Mouse (Mus musculus) MEL (cell line): ENCODE results near the gene Arhgap21. TPM values are rescaled to one million over a fixed set of nuclear protein-coding genes. Genes with fewer than 3 reads are reported as not detected.

ENCODE experiments used
- DNase-seq: peaks from one replicate; pipeline ENCODE4 v3.0.0; 2011; ENCODE audit warnings: low read depth, low spot score
- H3K27ac ChIP-seq: 2 replicates; pipeline ENCODE4 v1.5.1; 2012; ENCODE audit warnings: low read depth, mild to moderate bottlenecking, control low read depth, low read length, moderate library complexity; ENCODE audit not compliant: control insufficient read depth
- H3K27me3 ChIP-seq, 2 experiments: fragments of 150-350 bp in 1 of 2; sonication (generic) in 1 of 2; 2 replicates each; pipeline ENCODE4 v1.6.1; 2012; ENCODE audit warnings: low read length in 2 of 2, mild to moderate bottlenecking in 2 of 2, improper control_type of control experiment in 1 of 2, moderate library complexity in 1 of 2; ENCODE audit not compliant: insufficient read depth in 2 of 2, control insufficient read depth in 1 of 2
- H3K36me3 ChIP-seq, 2 experiments: 2 replicates each; pipeline ENCODE4 v1.6.1; 2012 to 2014; ENCODE audit warnings: low read length in 2 of 2, improper control_type of control experiment in 1 of 2, inconsistent platforms in 1 of 2, mild to moderate bottlenecking in 1 of 2; ENCODE audit not compliant: insufficient read depth in 2 of 2, control insufficient read depth in 1 of 2
- H3K4me1 ChIP-seq, 2 experiments: fragments of 150-350 bp in 1 of 2; sonication (generic) in 1 of 2; 2 replicates each; pipeline ENCODE4 v1.6.1; 2012; ENCODE audit warnings: low read length in 2 of 2, improper control_type of control experiment in 1 of 2, mild to moderate bottlenecking in 1 of 2; ENCODE audit not compliant: insufficient read depth in 2 of 2, control insufficient read depth in 1 of 2
- H3K4me3 ChIP-seq, 2 experiments: fragments of 150-350 bp in 1 of 2; sonication (generic) in 1 of 2; 2 replicates each; pipeline ENCODE4 v1.5.1; 2012; ENCODE audit warnings: low read depth in 2 of 2, low read length in 2 of 2, mild to moderate bottlenecking in 2 of 2, moderate library complexity in 2 of 2, control low read depth in 1 of 2, improper control_type of control experiment in 1 of 2; ENCODE audit not compliant: control insufficient read depth in 1 of 2, insufficient read depth in 1 of 2
- H3K79me2 ChIP-seq: 2 replicates; pipeline ENCODE4 v1.6.1; 2012; ENCODE audit warnings: mild to moderate bottlenecking, low read length, moderate library complexity; ENCODE audit not compliant: control insufficient read depth, poor library complexity, insufficient read depth
- H3K9ac ChIP-seq: 2 replicates; pipeline ENCODE4 v1.6.1; 2012; ENCODE audit warnings: low read depth, mild to moderate bottlenecking, control low read depth, low read length, moderate library complexity; ENCODE audit not compliant: control insufficient read depth, poor library complexity, severe bottlenecking
- H3K9me3 ChIP-seq: fragments of 150-350 bp; sonication (generic); replicated peaks from 2 replicates; pipeline ENCODE4 v1.6.1; 2012; ENCODE audit warnings: mild to moderate bottlenecking, low read length, improper control_type of control experiment, moderate library complexity; ENCODE audit not compliant: insufficient read depth
- CHD2 ChIP-seq: IDR thresholded peaks from 2 replicates; pipeline ENCODE4 v1.6.1; 2011; ENCODE audit warnings: low read length, improper control_type of control experiment
- E2F4 ChIP-seq: IDR thresholded peaks from 2 replicates; pipeline ENCODE4 v1.6.1; 2011; ENCODE audit warnings: low read depth, low read length, improper control_type of control experiment, borderline replicate concordance
- ELF1 ChIP-seq: IDR thresholded peaks from 2 replicates; pipeline ENCODE4 v1.6.1; 2014; ENCODE audit warnings: low read depth, mild to moderate bottlenecking, inconsistent platforms, low read length, improper control_type of control experiment, moderate library complexity
- GABPA ChIP-seq: IDR thresholded peaks from 2 replicates; pipeline ENCODE4 v1.6.1; 2012; ENCODE audit warnings: low read depth, mild to moderate bottlenecking, inconsistent platforms, low read length, improper control_type of control experiment, moderate library complexity
- HCFC1 ChIP-seq: IDR thresholded peaks from 2 replicates; pipeline ENCODE4 v1.6.1; 2012; ENCODE audit warnings: low read depth, mild to moderate bottlenecking, inconsistent platforms, low read length, improper control_type of control experiment, moderate library complexity
- MAZ ChIP-seq: IDR thresholded peaks from 2 replicates; pipeline ENCODE4 v1.6.1; 2012; ENCODE audit warnings: low read depth, mild to moderate bottlenecking, inconsistent platforms, low read length, improper control_type of control experiment
- SIN3A ChIP-seq: IDR thresholded peaks from 2 replicates; pipeline ENCODE4 v1.6.1; 2012; ENCODE audit warnings: low read length, improper control_type of control experiment, inconsistent platforms
- TBP ChIP-seq: IDR thresholded peaks from 2 replicates; pipeline ENCODE4 v1.8.0; 2011; ENCODE audit warnings: low read depth, low read length, improper control_type of control experiment
- UBTF ChIP-seq: IDR thresholded peaks from 2 replicates; pipeline ENCODE4 v1.6.1; 2012; ENCODE audit warnings: low read depth, mild to moderate bottlenecking, inconsistent platforms, low read length, improper control_type of control experiment, moderate library complexity, borderline replicate concordance; ENCODE audit not compliant: insufficient read depth
- USF2 ChIP-seq, 2 experiments: IDR thresholded peaks; 2 replicates each; pipeline ENCODE4 v1.6.1; 2011 to 2012; ENCODE audit warnings: improper control_type of control experiment in 2 of 2, low read length in 2 of 2, borderline replicate concordance in 1 of 2, inconsistent platforms in 1 of 2, low read depth in 1 of 2, mild to moderate bottlenecking in 1 of 2; ENCODE audit not compliant: insufficient read depth in 1 of 2
- ZNF384 ChIP-seq: IDR thresholded peaks from 2 replicates; pipeline ENCODE4 v1.6.1; 2012; ENCODE audit warnings: low read depth, mild to moderate bottlenecking, inconsistent platforms, low read length, improper control_type of control experiment
- polyA plus RNA-seq, 2 experiments: library from polyadenylated mRNA; stranded (reverse) in 1 of 2; unstranded in 1 of 2; fragments of >175 nt in 1 of 2; fragments of >200 nt in 1 of 2; gene quantifications; 2 replicates each; pipeline versions ENCODE4 v1.2.1 to v1.2.4; 2012; ENCODE audit warnings: low replicate concordance in 2 of 2, low read depth in 1 of 2; ENCODE audit not compliant: insufficient read length in 2 of 2, insufficient read depth in 1 of 2, missing spikeins in 1 of 2
- total RNA-seq: library from RNA; depleted of rRNA; stranded (reverse); fragments of 300-350 nt; gene quantifications from 2 replicates; pipeline ENCODE4 v1.2.3, GENCODE M21; 2012; rRNA removed

Gene Arhgap21
- total and polyA plus RNA-seq, 3 experiments = 12.4 to 104 (median 30.6) TPM

GRCm38 (mm10) chr2:20811506-20811905 lies 157.2 kb downstream of the Arhgap21 start:
- Histone ChIP-seq H3K79me2 (no peaks in the 10 kb centered on the region), H3K9ac (no peak overlapping the region), H3K9me3 (no peaks in the 10 kb centered on the region)
- no peak for TF ChIP-seq CHD2
- TF ChIP-seq MAZ = no peak
- no peak for TF ChIP-seq GABPA
- no peak for TF ChIP-seq HCFC1
- TF ChIP-seq USF2 (IDR thresholded peaks at IDR 0.05; ENCODE audit: borderline replicate concordance in 1 of 2, insufficient read depth in 1 of 2, low read depth in 1 of 2, low read length in 2 of 2) = no peak
- TF ChIP-seq, all 39 proteins: peak for 0
- Histone ChIP-seq H3K27ac (no peak overlapping the region), H3K36me3 (no peaks in the 10 kb centered on the region), H3K27me3 (no peaks in the 10 kb centered on the region), H3K4me3 (no peak overlapping the region), H3K4me1 (no peaks in the 10 kb centered on the region)
- no peak for DNase-seq

- no peaks in the 10 kb centered on the region for H3K9me3 ChIP-seq
- H3K79me2 ChIP-seq = no peaks in the 10 kb centered on the region
- no peaks in the 10 kb centered on the region for H3K27me3 ChIP-seq
- TF ChIP-seq E2F4 (no peak), TBP (no peak), SIN3A (no peak), ZNF384 (no peak), UBTF (no peak), ELF1 (no peak), GABPA (no peak)
- no peak overlapping the region for H3K9ac ChIP-seq
- H3K27ac ChIP-seq = no peak overlapping the region
- H3K4me1 ChIP-seq = no peaks in the 10 kb centered on the region
- no peaks in the 10 kb centered on the region for H3K36me3 ChIP-seq
- no peak overlapping the region for H3K4me3 ChIP-seq
- no peak for DNase-seq
These were observed 167.3 kb downstream of the Arhgap21 start for GRCm38 (mm10) chr2:20801236-20801890.

Other genes with a start within 250 kb of the Arhgap21 start
- not detected in 2 replicates for gene Enkur, start 236.5 kb upstream of the Arhgap21 start, total RNA-seq
- gene Enkur, start 236.5 kb upstream of the Arhgap21 start, polyA plus RNA-seq = not detected
- 1.0 and 1.9 TPM in 2 replicates for gene Thnsl1, start 236.8 kb upstream of the Arhgap21 start, total RNA-seq
- 1 to 10 TPM in 1 of 2 experiments, not detected in 1; 2.6 TPM for gene Thnsl1, start 236.8 kb upstream of the Arhgap21 start, polyA plus RNA-seq